Mouse (Mus musculus): ENCODE data around the gene Unc13a.

Gene Unc13a

DNA sequence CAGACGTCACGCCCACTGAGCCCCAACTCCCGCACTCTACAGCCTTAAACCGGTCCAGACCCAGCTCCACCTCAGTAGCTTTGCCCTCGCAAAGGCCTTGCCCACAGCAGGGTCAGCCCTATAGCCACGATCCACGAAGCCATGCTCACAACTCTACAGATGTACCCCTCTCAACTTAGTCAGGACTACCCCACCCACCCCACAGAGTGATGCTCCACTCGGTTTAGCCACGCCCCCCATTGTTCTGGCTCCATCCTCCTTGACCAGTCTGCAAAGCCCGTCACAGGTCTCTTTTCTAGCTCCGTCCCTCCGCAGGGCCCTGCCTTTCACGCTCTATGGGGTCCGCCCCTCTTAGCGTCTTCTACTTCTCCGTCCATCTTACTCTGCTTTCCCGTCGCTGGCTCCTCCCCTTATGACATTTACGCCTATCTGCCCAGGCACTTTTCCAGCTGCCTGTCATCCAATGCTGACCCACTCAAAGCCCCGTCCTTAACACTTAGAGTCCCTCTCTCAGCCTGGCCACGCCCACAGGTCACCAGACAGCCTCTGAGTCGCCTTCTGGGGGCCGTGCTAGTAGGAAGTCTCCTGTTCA is 14.7 kb upstream of the Unc13a start:
- no peak for DNase-seq (ENCODE audit: low spot score in 2 of 2)

DNA sequence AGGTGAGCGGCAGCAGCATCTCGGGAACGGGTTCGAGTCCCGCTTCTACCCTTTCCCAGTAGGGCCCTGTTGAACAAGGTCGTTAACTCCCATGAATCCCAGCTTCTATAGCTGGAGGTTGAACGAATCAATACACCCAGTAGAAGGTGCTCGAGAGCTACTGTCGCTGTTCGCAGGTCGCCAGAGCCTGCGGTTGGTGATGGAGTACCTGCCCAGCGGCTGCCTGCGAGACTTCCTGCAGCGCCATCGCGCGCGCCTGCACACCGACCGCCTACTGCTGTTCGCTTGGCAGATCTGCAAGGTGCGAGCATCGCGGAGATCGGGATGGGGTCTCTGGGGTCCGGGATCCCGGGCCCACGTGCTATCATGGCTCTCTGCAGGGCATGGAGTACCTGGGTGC is 14.0 kb upstream of the Unc13a start:
- DNase-seq (ENCODE audit: low spot score in 2 of 2), result no peak

DNA sequence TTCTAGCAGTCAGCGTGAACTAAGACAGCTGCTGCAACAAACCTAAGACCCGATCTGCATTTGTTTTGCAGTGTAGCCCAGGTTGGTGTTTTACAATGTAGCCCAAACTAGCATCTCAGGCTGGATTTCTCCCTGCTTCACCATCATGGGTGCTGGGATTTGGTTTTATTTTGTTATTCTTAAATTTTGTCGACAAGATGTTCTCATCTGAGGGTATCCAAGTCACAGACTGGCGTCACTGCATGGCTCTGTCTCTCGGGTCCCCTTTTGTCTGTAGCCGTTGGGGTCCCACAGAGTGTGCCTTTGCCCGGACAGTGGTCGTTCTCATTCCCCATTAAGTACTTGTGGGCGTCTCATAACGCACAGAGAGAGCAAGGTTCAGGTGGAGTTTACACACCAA is 13.1 kb upstream of the Unc13a start:
- no peak for DNase-seq (ENCODE audit: low spot score in 2 of 2)

DNA sequence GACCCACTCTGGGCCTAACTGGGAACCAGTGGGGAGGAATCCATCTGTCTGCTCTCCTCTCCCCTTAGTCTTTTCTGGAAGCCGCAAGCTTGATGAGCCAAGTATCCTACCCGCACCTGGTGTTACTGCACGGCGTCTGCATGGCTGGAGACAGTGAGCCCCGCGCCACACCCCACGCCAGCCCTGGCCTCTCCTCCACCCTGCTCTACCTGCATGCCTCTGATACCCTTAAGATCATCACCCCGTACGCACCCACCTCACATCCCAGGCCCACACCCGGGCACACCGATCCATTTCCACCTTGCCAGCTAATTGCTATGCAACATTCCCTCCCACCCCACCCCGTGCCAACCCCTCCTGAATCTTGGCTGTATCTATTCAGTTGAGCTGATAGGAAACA is 11.3 kb upstream of the Unc13a start:
- DNase-seq (ENCODE audit: low spot score in 2 of 2), result no peak

DNA sequence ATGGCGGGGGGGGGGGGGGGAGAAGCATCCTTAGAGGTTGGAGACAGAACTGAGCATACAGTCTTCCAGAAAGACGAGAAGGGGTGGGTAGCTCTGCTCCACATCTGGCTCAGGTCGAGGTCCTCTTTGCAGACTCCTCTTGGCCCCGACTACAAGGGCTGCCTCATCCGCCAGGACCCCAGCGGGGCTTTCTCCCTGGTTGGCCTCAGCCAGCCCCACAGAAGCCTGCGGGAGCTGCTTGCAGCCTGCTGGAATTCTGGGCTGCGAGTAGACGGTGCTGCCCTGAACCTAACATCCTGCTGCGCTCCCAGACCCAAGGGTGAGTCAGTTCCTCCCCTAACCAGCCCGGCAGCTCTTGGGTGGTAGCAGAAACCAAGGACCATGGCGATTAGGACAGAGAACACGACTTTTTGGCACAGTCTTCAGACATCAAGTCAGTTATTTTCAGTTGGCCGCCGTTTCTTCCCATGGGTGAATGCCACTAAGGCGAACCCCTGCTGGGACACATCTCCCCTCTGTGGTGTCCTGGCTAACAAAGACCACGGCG is 9.9 kb upstream of the Unc13a start:
- DNase-seq (ENCODE audit: low spot score in 2 of 2), result no peak

DNA sequence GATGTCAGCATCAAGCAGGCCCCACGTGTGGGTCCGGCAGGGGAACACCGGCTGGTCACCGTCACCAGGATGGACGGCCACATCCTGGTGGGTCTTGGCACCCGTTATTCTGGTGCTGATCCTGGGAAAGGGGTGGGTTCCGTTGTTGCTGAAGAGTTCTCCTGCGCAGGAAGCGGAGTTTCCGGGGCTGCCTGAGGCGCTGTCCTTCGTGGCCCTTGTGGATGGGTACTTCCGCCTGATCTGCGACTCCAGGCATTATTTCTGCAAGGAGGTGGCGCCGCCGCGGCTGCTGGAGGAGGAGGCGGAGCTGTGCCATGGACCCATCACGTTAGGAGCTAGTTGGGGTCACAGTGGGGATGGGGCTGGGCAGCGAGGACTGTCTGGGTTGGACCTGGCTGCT is 8.9 kb upstream of the Unc13a start:
- DNase-seq (ENCODE audit: low spot score in 2 of 2), result no peak

DNA sequence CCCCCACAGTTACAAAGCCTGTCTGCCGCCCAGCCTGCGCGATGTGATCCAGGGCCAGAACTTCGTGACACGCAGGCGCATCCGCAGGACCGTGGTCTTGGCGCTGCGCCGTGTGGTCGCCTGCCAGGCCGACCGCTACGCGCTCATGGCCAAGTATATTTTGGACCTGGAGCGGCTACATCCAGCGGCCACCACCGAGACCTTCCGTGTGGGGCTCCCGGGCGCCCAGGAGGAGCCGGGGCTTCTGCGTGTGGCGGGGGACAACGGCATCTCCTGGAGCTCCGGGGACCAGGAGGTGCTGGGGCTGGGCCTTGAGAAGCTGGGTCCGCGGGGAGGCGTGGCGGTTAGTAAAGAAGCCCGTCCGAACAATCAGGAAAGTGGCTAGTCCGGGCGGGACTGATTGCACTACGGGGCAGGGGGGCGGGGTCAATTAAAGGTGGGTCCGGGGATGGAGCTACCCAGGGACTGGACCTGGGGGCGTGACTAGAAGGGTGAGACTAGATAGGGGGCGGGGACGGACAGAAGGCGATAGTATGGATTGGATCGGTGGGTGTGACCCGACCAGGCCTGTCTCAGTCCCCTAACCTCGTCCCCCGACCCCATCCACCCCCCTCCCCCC is 8.1 kb upstream of the Unc13a start:
- DNase-seq (ENCODE audit: low spot score in 2 of 2), result no peak

DNA sequence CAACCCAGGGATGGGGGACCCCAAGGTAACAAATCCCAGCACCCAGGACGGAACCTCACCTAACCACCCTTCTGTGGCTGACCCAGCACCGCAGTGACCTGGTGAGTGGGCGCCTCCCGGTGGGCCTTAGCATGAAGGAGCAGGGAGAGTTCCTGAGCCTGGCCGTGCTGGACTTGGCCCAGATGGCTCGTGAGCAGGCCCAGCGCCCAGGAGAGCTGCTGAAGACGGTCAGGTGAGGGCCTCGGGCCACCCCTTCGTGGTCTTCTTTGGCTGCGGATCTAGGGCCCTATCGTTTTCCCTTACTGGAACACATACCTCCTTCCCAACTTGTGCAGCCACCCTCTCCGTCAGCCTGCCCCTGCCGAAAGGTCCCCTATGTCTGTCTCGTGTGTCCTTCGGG is 7.6 kb upstream of the Unc13a start:
- DNase-seq (ENCODE audit: low spot score in 2 of 2), result no peak

DNA sequence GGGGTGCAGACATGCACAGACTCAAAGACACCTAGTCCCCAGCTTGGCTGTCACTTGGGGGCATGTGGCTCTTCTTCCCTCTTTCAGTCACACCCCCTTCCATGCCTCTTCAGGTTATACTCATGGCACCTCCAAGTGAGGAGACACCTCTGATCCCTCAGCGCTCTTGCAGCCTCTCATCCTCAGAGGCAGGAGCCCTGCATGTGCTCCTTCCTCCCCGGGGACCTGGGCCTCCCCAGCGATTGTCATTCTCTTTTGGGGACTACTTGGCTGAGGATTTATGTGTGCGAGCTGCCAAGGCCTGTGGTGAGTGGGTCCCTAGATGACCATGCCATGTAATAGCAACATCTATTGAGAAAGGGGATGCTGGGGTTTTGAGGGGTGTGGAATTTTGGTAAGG is 6.7 kb upstream of the Unc13a start:
- DNase-seq (ENCODE audit: low spot score in 2 of 2), result no peak

DNA sequence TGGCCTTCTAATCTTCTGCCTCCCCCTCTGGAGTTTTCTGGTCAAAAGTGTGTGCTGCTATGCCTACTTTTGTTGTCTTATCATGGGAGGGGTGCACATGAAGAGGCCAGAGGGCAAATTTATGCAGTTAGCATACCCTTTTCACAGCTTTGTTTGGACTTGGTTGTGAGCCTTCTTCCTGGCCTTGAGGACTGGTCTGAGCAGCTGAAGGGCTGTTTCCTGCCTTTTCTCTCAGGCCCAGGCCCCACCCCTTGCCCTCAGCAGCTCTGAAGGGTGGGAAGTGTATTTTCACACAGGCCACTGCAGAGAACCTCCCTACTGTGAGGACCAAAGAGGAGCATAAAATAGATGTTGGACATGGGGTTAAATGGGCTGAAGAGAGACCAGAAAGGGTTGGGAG is 6.0 kb upstream of the Unc13a start:
- DNase-seq (ENCODE audit: low spot score in 2 of 2), result no peak

DNA sequence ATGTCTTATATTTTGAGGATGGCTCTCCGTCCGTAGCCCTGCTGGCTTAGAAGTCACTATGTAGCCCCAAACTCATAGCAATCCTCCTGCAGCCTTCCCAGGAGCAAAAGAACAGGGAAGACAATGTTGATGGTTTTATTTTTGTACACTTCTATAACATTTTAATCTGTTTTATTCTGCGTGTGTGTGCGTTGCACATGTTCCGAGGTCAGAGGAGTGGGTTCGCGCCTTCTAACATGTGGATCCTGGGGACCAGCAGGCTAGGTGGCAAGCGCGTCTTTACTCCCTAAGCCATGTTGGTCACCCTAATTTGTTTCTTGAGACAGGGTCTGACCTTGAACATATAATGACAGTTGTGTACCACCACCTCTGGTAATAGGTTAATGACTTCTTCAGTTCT is 5.2 kb upstream of the Unc13a start:
- no peak for DNase-seq (ENCODE audit: low spot score in 2 of 2)

DNA sequence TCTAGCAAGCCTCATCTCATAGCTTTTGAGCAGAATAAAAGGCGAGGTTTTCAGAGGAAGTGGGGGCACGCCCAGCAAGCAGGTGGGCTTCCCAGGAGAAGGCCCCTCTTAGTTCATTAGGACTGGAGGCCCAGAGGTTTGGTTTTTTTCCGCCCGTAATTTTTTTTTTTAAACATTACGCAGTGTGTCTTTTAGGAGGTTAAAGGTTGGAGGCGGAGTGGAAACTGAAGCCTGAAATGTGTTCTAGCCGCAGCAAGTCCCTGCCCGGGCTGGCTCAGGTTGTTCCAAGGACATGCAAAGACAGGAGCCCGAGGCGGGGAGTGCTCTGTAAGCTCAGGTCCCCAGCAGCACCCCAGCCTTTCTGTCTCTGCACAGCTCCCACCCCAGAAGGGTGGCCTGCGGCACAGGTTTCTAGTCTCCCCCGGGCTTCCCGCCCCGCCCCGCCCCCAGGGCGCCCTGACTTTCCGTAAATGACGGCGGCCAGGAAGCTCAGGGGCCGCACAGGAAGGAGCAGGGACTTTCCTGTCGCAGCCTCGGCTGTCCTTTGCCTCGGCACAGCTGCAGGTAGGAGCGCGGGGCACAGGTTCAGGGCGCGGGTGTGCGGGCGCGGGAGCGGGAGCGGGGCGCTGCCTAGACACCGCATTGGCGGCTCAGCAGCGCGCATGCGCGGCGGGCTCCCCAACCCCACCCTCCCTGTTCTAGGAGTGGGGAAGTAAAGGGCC is 4.6 kb upstream of the Unc13a start, which contains the start of gene Jak3:
Jak3 (plus strand) TSS at position 277 of the 722 bp plus-strand sequence.
- DNase-seq (ENCODE audit: low spot score in 2 of 2), result peak; percentile 55 to 67

DNA sequence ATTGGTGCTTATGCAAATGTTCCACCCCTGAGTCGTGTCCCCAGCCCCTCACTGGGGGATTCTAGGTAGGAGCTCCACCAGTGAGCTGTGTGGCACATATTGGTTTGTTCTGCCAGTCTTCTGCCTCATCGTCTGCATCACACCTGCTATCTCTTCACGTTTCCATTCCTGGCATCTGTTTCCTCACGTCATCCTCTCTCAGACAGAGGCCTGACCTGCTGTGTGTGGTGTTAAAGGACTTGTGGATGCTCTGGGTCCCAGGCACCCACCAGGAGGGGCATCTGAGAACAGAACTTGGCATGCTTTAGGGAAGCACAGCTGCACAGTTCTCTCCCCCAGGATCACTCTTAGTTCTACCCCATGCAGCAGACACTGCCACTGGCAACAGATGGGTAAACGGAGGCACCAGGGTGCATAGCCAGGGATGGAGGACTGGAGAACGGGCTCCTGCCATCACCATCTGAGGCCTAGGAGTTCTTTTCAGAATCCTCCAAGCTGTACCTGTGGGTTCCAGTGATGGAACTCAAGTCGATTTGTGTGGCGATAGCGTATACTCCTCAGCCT is 4.0 kb upstream of the Unc13a start:
- DNase-seq (ENCODE audit: low spot score in 2 of 2), result no peak

DNA sequence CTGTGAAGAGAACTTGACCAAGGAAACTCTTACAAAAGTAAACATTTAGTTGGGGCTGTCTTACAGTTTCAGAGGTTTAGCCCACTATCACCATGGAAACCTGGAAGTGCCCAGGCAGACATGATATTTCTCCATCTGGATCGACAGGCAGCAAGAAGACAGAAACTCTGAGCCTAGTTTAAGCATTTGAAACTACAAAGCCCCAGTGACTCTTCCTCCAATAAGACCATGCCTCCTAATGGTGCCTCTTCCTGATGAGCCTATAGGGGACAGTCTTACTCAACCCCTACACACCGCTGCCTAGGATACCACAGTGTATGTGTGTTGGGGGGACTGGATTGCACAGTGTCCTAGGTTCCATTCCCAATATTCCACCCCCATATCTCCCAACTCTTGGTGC is 2.5 kb upstream of the Unc13a start:
- DNase-seq (ENCODE audit: low spot score in 2 of 2), result no peak

DNA sequence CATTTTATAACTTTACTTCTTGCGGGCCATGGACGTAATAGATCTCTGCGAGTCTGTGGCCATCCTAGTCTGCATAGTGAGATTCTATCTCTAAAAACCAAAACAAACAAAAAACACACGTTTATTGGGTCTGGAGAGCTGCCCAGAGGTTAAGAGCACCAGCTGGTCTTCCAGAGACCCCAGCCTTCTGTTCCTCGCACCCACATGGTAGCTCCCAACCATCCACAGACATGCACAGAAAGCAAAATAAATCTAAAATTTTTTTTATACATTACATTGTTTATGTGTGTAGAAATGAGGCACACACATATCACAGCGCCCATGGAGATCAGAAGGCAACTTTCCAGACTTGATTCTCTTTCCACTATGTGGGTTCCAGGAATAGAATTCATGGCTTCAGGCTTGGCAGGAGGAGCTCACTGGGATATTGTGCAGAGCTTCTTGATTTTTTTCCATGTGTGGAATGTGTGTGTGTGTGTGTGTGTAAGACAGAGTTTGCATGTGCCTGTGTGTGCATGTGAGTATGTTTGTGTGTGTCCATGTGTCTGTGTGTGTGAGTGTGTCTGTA is 695 bp upstream of the Unc13a start:
- DNase-seq (ENCODE audit: low spot score in 2 of 2), result no peak

DNA sequence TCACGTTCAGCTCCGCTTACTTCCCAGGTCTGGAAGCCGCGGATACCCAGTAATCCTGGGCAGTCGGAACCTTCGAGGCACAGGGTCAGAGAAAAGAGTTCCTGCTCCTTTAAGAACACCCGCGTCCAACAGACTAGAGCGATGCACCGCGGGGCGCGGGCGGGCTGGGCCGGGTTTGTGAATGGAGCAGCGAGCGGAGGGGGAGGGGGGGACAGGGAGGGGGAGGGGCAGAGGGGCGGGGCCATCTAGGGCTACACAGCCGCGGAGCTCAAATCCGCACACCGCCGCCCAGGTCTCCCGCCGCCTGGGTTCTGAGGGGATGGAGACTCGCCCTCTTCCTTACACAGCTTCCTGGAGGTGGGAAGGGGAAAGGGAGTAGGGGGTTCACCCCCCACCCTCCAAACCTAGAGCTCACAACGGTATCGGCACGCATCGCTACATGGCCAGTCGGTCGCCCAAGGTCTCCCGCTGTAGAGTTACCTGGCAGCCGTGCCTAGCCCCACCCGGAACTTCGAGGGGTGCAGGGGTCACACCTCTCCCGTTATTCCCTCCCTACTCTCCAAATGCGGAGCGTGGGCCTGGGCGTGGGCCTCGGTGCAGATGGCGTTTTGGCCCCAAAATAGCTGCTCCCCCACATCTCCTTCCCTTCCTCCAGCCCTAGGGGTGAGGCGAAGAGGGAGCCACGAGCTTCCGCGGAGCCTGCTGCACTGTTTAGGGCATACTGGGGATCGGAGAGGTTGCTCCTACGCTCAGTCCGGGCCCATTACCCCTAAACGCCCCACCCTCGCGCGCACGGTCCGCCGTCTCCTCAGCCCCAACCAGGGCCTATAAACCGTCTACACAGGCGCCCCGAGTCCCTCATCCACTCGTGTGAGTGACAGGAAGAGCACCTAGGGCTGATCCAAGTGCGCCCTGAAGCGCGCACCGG is 672 bp downstream of the Unc13a start:
- no peak for DNase-seq (ENCODE audit: low spot score in 2 of 2)

DNA sequence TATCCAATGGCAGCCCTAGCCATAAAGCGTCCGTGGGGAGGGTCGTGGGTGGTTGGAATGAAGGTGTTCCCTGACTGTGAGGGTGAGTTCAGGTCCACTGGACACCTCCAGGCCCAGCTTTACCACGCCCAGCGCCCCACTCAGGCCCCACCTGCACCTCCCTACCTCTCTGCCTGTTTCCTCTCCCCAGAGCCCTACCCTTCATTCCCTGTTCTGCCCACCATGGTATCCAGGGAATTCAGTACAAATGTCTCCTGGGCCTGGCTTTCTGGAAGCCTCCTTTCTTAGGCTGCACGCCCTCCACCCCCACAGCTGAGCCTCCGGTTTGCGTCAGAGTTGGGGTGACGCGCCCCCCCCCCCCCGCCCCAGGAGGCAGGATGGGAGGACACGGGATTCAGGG is 1.4 kb downstream of the Unc13a start:
- no peak for DNase-seq (ENCODE audit: low spot score in 2 of 2)

DNA sequence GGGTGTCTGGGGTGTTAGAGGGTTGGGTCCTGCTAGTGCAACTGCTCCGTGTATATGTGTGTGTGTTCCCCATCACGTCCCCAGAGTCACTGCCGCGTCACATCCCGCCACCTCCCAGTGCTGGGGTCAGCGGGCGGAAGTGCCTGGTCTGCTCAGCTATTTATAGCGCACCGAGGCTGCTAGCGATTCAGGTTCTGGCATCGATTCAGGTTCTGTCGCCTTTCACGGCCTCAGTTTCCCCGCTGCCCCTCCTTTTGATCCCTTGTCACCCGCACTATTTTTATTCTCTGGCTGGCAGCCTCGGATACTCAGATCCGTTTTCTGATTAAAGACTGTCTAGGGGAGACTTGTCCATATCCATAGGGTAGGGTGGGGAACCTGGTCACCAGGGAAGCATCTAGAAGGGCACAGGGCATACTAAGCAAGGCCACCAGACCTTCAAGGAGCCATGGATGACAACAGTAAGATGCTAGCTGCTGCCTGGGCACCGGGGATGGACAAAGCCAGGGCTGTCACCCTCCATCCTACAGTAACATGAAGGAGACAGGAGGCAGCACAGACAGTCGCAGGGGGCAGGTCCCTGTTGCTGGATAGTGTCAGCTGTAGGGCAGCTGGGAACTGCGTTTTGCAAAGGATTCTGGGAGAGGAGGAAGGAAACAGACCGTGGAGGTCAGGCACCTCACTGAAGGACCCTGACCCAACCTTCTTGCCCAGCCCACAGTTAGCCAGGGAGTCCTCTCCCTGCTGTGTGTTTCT is 3.2 kb downstream of the Unc13a start:
- DNase-seq (ENCODE audit: low spot score in 2 of 2), result no peak

DNA sequence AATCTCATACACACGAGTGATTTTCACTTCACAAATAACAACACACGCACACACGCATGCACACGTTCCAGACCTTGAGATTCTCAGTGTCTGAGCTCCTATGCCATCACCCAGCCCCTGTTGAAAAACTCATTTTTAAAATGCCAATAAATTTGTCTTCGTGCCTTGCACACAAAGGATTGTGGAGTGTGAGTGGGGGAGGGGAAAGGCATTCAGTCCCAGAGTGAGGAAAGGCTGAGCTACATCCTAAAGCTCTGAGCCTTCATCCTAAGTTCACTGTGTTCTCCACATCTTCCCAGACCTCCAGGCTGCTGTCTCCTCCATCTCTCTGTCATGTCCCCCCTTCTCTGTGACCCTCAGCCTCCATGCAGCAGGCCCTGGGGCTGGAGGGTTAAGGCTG is 4.3 kb downstream of the Unc13a start:
- no peak for DNase-seq (ENCODE audit: low spot score in 2 of 2)

DNA sequence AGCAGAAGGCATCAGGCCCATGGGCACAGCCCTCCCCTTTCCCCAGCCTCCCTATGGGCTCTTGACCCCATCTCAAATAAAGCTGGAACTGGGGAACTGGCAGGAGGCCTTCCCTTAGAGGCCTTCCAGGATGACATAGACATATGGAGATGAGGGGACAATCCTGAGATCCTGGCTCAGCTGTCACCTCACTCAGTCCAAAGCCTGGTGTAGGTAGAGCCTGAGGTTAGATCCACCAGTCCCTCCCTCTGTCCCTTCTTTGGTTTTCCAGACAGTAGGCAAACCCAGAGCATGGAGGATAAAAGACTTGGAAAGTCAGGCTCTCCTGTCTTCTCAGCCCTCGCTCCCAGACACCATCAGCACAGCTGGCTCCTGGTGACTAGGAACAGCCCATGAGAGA is 4.7 kb downstream of the Unc13a start:
- DNase-seq (ENCODE audit: low spot score in 2 of 2), result no peak

All from urinary bladder, postnatal 36 days (tissue).